Mouse (Mus musculus) kidney, adult 18-20 months (tissue): ENCODE measurements at regions not wholly inside any gene's neighbourhood (a gene's known extent, or its start where the extent isn't known, plus 50 kb on each side); places are given as distances from the start of the nearest gene placed in this dataset.

ENCODE experiments used
- DNase-seq: peaks from one replicate; pipeline ENCODE4 v3.0.0; 2021

DNA sequence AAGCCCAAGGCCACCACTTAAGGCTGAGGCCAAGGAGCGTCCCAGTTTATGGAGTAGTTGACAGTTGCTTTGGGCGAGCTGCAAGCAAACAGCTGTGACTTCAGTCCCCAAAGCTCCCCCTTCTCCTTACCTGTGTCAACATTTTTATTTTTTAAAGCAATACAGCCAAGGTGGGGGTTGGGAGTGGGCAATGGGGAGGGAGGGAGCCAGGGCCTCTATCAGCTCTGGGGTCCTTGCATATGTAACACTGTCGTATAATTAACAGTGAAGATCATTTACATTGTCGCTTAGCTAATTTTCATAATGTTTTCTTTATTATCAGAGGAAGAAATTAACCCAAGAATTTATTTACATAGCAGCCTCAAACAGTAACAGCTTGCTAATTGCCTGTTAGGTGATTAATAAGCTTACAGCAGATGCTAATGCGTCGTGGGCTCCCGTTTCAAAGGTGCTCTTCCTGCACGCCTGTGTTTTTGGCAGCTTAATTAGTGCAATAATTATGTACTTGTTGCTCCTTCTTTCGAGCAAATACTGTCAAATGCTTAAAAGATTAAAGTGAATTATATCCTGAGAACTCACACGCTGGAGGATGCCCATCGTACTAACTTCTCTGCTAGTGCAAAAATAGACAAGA, 227.4 kb upstream of the Tle3 start:
- no peak for DNase-seq

DNA sequence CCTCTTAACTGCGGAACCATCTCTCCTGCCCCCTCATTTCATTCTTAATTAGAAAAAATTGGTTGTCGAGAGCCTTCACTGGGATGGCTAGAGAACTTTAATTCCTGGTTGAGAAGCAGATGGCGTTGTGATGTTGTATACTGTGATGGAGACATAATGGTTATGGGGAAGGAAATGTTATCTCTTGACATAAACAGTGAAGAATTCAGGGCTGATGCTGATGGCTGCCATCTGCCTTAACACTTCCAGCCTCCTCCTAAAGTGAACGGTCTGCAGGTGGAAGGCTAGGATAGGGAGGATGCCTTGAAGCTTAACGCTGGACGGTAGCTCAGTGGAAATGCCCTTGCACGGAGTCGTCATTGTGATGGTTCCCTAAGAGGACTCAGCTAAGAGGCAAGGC, 226.4 kb upstream of the Tle3 start:
- DNase-seq, result no peak

DNA sequence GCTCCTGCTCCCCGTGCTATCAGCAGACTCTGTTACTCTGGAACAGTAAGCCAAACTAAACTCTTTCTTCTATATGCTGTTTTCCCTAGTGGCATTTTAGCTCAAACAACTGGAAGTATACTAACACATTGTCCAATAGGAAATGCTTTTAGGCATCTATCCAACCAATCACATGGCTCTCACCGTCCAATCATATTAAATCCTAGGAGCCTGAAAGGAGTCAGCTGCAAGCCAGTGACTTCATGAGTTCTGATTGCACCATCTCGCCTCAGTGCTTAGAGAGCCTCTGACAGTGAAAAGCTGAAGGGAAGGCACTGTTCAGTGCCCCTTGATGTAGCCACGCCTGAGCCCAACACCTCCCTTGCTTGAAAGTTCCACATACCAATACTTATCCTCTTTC, 221.0 kb upstream of the Tle3 start:
- DNase-seq, result no peak

DNA sequence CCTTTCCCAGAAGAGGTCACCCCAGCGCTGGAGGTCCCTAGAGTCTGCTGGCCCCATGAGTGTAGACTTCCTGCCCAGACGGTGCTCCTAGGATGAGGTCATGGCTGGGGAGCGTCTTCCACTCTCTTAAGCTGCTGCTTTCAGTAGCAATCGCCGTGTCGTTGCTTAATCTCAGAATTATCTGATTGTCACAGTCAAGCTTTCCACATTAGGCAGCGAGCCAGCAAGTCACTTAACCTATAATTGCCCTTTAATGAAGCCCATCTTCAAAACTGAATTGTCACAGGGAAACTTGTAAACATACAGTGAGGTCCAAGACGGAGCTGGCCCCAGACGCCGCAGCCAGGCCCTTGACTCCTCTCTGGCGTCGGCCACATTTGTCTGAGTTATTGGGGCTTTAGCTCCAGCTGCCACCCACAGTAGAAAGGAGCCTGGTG, 220.2 kb upstream of the Tle3 start:
- DNase-seq, result no peak

DNA sequence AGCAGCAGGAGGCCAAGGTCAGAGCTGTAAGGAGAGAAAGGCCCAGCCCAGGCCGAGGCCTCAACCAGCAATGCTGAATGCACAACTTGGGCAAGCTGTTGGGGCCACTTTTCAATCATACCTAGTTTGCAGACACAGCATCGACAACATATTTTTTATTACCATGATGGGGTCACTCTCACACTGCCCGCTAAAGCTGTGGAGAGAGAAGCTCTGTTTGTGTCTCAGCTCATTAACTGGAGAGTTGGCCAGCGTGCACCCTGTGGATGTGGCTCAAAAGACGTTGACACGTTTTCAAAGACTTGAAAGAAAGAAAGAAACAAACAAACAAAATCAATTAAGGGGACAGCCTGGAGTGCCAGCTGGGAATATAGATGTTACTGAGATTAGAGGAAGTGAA, 217.4 kb upstream of the Tle3 start:
- no peak for DNase-seq

DNA sequence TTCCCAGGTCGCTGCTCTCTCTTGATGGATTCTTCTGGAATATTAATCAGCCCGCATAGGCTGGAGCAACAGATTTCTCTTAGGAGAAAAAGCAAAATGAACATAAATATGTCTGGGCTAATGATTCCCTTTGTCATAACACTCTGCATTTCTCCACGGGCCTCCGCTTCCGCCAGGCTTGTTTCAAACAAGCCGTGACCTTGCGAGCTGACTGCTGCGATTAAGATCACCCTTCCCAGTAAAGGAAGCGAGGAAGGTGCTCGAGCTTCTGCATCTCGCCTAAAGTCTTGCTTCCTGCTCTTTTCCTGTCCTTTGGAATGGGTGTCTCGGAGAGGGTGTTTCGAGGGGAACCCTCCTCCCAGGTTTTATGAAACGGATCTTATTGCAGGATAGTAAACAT, 216.3 kb upstream of the Tle3 start:
- no peak for DNase-seq

DNA sequence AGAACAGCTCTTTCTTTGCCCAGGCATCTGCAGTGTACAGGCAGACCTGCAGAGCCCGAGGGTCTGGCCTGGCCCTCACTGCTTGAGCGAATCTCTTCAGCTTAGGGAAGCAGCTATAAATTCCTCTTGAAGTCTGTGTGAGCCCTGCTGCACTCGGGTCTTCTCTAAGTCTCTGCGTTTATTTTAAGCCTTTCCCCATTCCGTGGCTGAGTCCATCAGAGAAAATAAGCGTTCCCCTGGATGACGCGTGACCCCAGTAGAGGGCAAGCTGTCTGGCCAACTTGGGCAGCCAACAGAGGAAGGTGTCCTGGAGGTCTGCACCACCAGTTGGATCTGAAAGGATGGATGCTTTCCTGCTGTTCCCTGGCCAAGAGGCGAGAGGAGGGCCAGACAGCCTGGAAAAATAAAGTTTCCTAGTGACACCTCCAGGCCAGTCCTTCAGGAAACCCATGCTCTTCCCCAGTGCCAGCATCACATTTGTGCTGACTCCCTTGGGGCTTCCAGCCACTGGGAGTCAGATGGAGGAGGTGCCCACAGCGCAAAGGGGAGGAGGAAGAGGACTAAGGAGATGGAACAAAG, 213.9 kb upstream of the Tle3 start:
- DNase-seq, result no peak

DNA sequence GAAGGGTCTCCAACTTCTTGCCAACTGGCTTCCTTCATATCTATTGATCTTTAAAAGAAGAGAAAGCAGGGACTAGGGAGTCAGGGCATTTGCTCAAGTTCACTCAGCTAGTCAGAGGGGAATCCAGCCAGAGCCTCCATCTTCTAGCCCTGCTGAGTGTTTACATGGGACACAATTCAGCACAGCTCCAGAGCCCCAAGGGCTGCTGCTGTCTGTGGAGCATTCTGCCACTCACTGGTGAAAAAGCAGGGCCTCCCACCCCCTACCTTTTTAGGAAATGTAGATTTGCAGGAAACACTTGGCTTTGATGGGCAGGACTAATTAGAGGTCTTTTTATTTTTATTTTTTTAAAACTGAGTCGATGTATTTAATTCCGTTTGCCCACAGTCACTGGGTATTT, 213.0 kb upstream of the Tle3 start:
- DNase-seq, result no peak

DNA sequence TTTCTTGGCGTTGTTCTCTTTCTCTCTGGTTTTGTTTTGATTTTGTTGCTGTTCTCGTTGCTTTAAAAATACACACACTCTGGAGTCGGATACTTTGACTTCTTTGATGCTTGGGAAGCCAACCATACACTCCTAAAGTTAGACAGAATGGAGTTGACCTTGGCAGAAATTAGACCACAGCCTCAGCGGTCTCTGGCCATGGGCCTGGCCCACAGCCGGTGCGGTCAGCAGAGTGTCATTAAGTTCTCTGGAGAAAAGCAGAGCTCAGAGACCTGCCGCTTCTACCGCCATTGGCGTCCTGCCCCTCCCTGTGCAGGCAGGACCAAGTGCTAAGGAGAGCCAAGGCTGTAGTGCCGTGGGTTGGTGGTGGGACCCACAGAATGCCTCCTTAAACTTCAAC, 212.6 kb upstream of the Tle3 start:
- DNase-seq, result peak; percentile 37

DNA sequence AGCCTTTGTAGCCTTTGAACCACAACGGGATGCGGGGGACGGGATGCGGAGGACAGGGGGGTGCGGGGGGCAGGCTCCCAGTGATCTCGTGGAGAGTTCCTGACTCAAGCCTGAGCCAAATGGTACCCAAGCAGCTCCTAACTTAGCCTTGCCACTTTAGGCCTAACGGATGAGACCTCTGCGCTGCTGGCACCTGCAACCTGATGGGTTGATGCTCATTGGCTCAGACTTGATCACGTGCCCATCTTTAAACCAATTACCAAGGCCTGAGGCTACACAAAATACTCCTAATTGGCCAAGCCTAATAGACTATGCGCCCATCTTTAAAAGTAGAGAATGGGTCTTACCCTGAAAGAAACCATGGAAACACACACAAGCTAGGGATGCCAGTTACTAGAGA, 209.3 kb upstream of the Tle3 start:
- no peak for DNase-seq

DNA sequence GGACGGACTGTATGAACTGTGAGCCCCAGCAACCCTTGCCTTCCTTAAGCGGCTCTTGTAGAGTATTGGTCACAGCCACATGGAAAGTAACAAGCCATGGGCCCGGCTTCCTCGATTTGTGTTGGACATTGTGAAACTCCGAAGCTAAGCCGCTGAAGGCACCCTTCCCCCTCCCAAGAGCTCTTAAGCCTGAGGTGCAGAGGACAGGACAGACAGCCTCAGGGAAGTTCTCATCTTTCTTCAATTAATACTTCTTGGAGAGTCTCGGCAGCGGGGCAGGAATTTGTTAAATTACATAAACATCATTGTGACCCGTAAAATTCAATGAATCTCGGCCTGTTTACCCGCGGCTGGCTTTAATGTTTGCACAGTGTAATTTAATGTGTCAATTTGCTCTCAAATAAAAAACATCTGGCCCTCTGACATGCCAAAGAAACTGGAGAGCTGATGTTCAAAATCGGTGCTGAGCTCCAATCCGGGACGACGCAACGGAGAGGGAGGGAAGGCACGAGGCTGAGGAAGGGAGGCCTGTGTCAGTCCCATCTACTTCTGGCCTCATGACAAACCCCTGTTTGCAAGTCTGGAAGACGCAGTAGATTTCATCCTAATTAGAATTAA, 208.4 kb upstream of the Tle3 start:
- no peak for DNase-seq

DNA sequence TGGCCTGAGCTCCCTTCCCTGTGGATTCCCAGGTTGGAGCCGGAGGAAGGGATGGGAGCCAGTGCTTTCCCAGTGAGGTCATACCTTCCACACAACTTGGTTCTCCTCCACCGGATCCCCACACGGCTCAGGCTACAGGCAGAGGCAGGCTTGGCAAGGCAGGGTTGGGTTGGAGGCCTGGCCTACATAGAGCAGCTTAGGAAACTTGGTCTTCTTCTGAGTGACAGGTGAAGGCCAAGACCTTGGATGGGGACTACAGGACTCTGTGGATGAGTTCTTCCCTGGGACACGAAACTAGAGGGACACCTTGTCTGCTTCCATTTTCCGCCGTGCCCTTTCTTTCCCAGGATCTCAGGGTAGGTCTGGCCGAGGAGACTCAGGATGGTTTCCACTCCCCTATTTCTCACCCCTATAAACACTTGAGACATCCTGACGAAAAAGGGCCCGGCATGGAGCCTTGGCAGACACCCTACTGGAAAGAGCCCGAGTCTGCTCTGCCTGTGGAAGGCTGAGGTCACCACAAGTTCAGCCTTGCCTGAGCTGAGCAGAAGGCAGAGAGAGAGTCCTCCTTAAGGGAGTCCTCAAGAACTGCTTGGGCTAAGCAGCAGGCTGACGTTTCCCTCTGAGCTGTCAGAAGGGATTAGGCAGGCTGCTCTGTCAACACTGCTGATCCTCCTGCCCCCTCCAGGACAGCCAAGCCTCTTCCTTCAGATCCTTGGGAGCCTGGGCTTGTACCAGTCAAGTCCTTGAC, 207.5 kb upstream of the Tle3 start:
- no peak for DNase-seq

DNA sequence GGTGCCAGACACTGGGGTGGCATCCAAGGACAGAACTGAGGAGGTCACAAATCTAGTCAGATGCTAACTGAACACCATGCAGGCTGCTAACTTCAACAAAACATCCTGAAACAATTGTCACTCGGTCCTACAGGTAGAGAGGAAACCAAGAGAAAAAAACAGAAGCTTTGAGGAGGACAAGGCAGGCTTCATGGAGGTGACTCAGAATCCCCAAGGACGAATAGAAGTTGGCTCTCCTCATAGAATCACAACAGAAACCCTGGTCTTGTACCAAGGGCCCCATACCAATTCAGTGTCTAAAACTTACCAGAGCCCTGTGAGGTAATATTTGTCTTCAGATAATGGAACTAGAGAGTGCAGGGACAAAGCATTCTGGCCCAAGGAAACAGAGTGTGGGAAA, 206.1 kb upstream of the Tle3 start:
- no peak for DNase-seq

DNA sequence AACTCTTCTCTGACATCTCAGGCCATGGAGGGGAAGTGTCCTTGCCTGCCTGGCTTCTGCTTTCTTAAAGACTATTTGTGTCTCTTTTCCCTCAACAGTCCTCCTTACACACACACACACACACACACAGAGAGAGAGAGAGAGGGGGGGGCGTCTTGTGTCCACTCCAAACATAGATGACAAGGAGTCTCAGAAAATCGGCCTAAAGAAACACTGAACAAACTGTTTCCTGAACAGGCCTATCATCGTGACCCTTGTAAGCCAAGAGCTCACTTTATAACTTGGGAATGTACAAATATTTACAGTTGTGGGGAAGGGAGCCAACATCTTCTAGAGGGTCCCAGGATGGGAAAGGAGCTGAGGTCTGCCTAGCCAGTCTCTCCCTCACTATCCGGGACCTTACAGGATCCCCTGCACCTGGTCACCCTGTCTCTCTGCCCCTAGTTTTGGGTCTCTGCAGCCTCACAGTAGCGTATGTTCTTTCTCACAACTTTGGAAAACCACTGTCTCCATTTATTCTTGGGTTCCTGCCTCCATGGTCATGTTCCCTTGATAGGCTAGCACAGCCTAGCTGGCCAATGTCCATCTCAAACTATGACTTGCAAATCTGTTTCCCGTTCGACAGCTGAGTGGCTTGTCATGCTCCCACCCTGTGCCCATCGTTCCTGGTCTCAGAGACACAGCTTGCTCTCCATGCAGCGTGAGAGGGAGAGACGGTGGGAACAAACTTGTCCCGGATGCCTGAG, 204.9 kb upstream of the Tle3 start:
- no peak for DNase-seq

DNA sequence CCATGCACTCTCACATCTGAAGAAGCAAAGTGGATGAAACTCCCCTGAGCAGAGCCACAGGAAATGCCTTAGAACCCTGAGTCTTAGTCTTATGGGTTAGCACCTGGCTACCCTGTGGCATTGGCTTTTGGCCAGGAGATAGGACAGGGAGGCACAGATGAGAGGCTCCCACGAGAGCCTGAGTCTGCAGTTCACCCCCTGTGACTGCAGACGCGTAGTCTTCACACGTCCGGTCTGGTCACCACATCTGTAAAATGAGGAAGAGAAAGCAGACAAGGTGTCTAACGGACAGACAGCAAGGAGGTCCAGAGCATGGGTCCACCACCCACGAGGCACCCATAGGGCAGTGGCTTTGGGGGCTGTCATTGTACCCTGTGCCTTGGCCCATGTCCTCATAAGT, 203.2 kb upstream of the Tle3 start:
- DNase-seq, result no peak

DNA sequence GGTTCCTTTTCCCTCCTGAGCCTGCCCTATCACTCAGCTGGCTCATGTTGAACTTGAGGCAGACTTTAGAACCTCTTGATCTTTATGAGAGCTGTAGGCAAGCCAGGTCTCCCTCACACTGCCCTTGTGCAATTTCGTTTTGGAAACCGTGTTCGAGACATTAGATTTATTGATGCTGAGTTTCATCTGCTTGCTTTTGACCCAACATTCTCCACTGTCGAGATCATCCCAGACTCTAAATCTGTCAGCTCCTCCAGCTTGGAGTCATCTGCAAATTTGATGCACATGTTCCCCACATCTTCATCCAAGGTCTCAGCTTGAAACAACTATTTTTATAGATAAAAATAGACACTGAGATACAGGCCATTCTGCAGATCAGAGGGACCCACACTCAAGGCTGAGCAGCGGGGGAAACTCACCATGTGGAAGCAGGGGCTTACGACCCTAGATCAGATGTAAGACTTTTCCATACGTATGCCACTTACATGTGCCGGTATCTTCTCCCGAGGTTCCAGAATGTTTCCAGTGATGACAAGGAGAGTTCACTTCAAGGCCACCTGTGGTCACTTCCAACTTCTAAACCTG, 202.6 kb upstream of the Tle3 start:
- DNase-seq, result no peak

DNA sequence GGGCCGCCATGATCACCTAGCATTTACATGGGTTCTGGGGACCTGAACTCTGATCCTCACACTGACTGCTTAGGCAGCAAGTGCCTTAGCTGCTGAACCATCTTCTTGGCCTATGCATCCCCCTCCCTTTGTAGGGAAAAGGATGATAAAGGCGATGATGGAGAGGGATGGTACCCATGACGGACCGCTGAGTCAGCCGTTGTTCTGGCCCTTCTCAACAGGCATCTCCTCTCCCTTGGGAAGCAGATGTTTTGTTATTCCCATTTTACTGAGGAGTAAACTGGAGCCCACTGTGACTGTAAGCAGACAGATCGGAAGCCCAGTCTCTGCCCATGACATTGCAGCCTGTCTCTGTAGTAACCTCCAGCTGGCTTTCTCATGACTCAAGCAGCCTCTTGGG, 201.2 kb upstream of the Tle3 start:
- no peak for DNase-seq

DNA sequence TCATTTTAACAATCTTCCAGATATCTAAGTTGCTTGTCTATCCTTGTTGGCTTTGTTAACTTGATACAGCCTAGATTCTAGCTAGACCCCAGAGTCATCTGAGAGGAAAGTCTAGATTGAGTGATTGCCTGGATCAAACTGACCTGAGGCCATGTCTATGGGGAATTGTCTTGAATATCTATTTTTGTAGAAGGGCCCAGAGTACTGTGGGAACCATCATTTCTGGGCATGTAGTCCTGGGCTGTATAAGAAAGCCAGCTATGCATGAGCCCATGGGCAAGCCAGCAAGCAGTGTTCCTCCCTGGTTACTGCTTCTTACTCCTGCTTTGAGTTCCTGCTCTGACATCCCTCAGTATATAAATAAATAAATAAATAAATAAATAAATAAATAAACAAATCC, 199.7 kb upstream of the Tle3 start:
- DNase-seq, result no peak

DNA sequence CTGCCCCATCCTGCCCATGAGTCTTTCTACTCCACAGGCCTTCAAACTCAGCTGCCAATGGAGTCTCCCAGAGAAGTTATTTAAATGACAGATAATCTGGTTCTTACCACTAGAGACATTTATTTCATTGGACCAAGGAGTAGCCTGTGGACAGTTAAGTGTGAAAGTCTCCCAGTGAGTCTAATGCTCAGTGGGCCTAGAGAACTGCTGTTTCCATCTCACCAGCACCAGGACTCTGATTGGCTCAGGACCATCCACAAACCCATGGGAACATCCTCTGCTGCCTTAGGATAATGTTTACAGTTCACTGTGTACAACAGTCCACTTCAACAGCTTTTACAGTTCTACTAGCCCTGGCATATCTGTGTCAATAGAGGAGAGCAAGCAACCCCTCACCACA, 198.6 kb upstream of the Tle3 start:
- no peak for DNase-seq

DNA sequence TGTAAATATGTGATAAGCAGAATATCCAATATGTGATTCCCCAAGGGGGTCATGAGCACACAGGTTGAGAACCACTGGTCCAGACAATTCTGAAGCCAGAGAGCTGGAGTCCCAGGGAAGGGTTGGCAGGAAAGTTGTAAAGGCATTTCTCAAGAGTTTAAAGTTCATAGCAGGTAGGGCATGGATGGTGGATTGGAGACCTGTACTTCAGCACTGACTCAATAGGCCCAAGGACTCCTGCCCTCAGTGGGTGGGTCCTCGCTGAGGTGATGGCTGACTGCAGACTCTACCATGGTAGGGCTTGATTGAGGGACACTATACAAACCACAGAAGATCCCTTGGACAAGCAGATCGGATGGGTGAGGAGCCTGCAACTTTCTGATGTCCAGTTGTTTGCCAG, 196.8 kb upstream of the Tle3 start:
- no peak for DNase-seq

DNA sequence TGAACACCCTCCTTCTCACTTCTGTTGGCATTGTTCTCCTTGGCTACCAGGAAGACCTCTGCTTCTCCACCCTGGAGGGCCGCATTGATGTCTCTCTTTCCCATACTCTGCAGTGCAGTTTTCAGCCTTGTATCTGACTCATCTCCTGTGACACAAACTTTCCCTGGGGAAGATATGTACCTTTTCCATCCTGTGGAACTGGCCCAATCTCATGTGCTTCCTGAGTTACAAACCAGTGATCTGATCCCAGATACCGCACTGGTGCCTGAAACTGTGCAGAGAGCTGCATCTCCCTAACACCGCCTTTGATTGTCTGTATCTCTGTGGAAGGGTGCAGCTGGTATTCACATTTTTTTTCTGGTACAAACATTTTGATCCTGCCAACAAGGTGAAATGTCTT, 195.3 kb upstream of the Tle3 start:
- no peak for DNase-seq

DNA sequence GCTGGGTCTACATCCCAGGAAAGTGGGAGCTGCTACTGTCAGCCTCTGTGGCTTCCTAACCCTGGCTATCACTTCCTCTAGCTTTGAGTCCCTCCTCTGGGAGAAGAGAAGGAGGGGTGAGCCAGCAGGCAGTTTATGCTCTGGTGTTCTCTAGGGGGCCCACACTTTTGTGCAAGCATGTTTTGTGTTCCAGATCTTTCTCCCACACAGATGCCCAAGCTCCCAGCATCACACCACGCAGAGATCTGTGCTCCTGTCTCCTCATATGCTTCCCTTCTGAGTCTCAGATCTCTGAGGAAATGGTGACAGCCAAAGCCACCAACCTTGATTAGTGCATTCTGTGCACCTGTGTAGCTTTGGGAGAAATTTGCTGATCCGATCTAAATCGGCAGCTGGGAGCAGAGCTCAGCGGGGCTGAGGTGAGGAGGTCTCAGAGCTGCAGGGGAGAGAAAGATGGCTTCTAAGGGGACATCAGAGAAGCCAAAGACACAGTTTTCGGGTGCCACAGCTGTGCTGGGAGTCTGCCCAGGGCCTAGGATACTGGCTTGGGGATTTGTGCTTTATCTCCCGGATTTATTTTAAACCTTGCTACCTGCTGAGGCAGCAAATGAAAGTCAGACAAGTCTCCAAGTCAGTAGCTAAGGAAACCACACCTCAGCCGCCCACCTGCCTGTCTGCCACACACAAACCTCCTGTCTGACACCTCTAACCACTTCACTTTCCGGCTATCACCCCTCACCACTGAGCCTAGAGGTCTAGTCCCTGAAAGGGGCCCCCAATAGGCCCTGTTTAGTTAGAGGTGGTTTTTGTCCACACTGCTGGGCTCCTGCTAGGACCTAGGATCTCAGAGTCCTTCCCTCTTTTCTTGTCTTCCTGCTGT, 185.4 kb upstream of the Tle3 start:
- DNase-seq, result no peak
